Mouse (Mus musculus) CH12F3 (cell line): ENCODE results near the gene Ubl3.

Experiments
- in situ Hi-C: fragments of 300-500 bp; cut with MboI; formaldehyde crosslinking; loops from 2 replicates; pipeline ENCODE4 v1.14.3; 2020; ENCODE audit warnings: low sequenced_read_pairs

Gene Ubl3

DNA sequence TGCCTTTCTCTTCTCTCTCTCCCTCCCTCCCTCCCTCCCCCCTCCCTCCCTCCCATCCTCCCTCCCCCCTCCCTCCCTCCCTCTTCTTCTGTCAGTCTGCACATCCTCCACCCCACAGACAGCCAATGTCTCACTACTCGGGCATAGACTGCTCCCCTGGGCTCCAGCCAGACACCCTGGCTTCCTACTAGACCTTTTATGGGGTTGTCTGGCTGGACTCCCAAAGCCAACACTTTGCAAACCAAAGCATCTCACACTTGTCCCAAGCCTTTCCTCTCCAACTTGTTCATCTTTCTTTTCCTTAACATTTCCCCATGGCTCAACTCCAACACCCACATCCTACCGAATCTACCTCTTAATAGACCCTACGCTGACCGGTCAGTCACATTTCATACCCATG lies 10.7 kb upstream of the Ubl3 start:
- in situ Hi-C loops: no loop called here

GRCm38 (mm10) chr5:148562235-148562634 lies 9.6 kb upstream of the Ubl3 start:
- in situ Hi-C loops: no loop called here

DNA sequence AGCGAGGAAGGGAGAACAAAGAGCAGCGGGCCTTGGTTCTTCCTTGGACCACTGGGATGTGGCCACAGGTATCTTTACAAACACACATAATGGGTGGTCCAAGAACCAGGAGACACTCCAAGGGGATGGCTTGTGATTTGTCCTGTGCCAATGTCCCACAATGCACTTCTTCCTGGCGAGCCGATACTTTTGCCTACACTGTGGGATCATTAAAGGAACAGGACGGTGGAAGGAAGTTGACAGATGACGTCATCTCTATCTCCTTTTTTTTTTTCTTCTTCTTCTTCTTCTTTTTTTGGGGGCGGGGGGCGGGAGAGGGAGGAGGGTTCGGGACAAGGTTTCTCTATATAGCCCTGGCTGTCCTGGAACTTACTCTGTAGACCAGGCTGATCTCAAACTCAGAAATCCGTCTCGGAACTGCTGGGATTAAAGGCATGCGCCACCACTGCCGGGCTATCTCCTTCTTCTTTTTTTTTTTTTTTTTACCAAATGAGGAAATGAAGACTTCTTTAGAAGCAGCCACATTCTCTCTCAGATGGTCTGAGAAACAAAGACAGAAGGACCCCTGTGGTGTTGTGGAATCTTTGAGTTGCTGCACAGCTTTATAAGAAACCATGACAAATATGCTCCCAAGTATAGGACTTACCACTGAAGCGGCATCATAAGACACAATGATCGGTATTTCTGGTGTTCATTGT lies 6.8 kb upstream of the Ubl3 start:
- in situ Hi-C loops: no loop called here

DNA sequence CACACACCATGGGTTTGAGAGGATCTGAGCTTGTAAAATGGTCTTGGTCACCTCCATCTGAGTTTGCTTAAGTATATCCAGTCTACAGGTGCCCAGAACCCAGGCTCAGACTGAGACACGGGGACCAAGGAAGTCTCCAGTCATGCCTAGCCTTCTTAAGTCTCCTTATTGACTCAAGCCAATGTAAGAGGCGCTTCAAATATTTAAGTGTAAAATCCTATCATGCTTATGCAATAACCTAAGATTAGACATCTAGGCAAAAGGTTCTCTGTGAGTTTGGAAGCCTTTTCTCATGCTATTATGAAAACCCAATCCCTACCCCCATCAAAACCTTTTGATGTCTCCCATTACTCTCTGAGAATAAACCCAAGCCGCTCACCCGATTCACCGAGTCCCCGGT lies 5.9 kb upstream of the Ubl3 start:
- in situ Hi-C loops: no loop called here

DNA sequence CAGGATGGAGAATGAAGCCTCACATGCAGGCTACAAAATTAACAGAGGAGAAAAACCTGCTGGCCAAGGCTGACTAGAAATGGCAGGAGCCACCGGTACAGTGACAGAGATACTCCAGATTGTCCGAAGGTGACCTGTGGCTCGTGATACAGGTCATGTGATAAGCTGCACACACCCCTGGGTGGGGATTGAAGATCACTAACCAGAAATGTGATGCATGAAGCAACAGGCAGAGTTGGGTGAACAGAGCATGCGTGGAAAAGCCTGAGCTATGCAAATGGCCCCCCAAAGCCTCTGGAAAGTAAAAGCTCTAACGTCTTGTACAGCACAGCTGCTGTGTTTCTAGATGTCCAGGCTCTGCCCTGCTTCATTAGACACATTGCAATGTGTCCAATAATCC lies 3.9 kb upstream of the Ubl3 start:
- in situ Hi-C loops: no loop called here

DNA sequence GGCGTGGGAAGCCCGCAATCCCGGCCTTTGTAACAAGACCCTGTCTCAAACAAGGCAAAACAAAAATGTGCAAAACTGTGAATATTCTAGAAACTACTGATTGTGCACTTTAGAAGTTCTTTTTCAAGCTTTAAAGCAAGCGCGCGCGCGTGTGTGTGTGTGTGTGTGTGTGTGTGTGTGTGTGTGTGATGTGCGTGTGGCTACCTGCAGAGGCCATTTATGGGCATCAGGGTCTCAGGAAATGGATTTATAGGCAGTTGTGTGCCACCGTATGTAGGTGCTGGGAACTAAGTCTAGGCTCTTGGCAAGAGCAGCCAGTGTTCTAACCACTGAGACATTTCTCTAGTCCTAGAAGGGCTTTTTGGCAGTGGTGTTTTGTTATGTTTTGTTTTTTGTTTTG lies 2.6 kb upstream of the Ubl3 start:
- in situ Hi-C loops: no loop called here

- in situ Hi-C loops: no loop called here
These were observed 2.1 kb upstream of the Ubl3 start for GRCm38 (mm10) chr5:148554701-148555100.

DNA sequence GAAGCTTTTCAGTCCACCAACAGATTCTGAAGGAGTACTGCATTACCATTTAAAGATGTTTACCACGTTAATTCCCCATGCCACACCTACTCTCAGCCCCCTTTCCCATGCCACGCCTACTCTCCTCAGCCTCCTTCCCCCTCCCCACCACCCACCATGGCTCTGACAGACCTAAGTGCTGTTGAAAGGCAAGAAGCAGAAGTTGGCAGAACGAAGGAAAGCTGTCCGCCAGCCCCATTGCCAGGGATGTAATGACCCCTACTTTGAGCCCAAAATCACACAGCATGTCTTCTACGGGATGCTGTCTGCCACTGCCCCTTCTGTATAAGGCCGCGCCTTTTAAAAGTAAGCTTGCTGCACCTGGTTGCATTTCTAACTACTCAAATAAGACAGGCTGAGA lies 1.7 kb upstream of the Ubl3 start:
- in situ Hi-C loops: no loop called here

DNA sequence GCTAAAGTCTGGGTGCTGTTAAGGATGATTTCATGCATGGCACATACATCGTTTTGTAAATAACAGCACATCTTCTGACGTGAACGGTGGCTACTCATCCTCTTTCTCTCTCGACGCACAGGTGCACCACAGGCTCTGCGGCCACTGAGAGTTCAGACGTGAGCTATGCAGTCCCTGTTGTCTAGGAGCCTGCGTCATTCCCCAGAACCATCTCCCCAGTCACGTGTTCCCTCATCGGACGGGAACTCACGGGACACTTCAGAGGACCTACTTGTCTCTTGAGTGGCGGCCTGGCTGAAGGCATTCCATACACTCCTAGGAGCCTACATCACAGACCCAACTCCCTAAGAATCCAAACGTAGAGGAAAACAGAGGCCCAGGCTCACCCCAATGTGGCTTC lies 1.1 kb upstream of the Ubl3 start:
- in situ Hi-C loops: no loop called here

DNA sequence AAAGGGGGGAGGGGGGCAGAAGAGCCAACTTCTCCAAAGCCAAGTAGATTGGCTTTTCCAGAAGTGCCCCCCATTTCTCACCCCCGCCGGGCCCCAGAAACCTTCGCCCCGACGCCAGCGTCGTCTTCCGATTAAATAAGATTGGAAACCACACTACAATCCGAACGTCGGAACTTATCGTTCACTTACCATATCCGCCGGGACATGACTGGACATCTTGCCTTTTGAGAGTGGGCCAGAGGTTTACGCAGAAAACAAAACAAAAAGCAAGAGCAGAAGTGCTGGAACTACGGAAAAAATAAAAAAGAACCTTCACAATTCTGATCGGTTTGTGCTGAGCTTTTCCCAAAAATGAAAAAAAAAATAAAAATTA lies 839 bp downstream of the Ubl3 start:
- in situ Hi-C loops: no loop called here

DNA sequence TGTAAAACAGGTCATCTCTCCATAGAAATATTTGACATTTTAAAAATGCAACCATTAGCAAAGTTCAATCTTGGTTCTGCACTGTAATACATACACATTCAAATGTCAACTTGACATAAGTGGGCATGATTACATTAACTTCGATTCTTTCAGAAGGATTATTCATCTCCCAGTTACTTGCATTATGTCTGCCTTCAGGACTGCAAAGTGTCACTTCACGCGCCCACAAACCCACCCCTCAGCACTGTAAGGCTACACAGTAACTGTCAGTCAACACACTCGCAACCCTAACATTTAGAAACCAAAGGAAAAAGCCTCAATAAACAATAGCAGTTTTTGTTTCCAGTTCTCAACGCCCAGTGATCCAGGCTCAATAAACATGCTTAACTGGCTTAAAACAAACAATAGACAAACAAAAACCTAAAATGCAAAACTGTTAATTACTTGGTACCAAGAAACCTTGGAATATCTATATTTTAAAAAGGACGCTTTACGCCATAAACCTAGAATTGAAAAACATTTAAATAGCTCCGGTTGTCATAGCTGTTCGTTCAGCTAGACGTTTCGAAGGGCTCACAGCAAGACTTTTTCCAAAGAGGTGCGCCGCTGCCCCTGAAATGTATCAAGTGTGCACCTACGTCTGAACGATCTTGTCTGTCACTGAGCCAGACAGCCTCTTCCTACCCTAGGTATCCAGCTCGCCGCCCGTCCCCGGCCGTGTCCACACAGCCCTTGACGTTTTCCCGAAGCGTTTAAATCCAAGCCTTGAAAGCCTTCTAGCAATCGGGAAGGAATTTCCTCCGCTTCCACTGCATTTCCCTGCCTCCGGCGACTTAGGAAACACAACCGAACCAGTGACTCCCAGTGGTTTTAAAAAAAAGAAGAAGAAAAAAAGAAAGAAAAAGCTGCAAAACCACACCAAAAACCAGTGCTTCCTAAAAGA lies 1.5 kb downstream of the Ubl3 start:
- in situ Hi-C loops: no loop called here

GRCm38 (mm10) chr5:148550393-148550792 lies 2.2 kb downstream of the Ubl3 start:
- in situ Hi-C loops: no loop called here

DNA sequence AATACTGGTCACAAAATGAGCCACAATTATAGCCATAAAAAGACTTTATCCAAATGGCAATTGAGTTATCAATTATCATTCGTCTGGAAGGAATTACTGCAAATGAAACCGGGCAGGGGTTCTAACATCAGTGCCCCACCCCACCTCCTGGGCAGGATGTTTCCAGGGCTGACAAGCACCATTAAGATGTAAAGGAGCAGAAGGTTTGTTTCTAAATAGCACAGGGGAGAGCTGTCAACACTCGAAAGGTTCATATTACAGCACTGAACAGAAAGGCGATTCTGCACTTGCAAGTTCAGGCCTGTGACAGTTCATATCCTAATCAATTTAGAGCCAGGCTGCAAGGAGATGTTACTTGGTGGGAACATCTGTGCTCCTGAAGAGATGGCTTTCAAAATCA lies 3.3 kb downstream of the Ubl3 start:
- in situ Hi-C loops: no loop called here

- in situ Hi-C loops: no loop called here
These were observed 4.0 kb downstream of the Ubl3 start for GRCm38 (mm10) chr5:148548568-148548967.

DNA sequence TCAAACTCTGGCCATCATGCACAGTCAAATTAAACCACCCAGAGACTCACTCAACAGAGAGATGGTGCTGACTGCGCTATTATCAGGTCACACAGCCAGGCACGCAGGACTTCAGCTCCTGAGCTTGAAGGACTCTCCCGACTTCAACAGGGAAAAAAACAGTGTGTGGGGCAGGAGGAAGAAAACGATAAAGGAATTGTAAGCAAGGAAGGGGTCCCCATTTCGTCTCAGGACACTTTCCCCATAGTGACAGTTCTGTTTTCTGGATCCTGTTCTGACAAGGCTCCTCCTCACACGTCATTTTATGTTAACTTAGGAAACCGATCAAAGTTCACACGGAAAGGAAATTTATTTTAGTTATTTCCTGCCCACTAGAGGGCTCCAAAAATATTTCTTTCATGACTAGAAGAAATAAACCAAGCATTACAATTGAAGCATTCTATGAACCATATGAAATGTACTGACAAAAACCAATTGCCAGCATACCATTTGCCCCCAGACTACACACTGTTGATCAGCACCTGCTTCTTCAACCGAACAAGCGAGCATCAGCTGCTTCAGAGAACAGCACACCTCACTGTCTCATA lies 4.6 kb downstream of the Ubl3 start:
- in situ Hi-C loops: no loop called here

- in situ Hi-C loops: no loop called here
These were observed 5.6 kb downstream of the Ubl3 start for GRCm38 (mm10) chr5:148546970-148547369.

DNA sequence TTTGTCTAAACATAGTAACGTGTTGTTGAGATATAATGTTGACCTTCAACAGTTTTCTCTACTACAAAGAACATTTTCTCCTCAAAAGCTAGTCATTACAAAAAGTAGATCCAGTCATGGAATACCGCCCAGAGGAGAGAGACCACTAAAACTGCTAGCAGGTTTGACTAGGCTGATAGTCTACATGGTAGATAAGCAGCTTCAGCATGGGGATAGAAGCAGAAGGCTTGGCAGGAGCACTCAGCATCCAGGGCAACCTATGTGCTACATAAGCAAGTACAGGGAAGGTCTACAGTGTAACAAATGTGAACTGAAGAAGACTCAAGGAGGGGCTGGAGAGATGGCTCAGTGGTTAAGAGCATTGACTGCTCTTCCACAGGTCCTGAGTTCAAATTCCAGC lies 7.9 kb downstream of the Ubl3 start:
- in situ Hi-C loops: no loop called here

- in situ Hi-C loops: no loop called here
These were observed 10.4 kb downstream of the Ubl3 start for GRCm38 (mm10) chr5:148542196-148542595.

DNA sequence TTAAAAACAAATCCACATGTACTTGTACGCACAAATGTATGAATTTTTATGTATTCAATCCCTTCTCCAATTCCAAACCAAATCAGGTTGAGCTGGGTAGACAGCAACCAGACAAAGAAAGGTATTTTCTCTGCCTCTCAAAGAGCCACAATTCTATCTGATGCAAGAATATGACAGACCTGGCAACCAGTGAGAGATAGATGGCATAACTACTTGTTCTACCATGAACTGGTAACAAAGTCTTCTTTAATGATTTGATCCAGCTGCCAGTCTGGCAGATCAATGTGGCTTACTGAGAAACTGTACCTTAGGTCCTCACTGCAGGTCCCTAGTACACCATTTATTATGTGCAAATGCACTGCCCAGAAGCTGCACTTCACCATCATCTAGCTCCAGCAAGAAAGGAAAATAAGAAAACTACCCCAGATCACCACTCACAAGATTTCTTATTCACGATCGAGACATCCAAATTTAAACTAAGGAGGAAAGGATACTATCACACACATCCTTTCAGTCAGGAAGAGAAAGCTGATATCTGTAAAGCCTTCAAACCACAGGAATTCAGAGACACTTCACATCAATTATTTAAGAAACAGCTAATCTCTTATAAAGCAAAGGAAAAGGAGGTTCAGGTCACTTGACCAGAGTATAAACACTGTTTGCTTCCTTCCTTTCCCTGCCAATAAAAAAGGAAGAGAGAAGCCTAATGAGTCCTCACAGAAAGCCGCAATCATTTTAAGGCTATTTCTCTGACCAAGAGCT lies 16.7 kb downstream of the Ubl3 start:
- in situ Hi-C loops: no loop called here

DNA sequence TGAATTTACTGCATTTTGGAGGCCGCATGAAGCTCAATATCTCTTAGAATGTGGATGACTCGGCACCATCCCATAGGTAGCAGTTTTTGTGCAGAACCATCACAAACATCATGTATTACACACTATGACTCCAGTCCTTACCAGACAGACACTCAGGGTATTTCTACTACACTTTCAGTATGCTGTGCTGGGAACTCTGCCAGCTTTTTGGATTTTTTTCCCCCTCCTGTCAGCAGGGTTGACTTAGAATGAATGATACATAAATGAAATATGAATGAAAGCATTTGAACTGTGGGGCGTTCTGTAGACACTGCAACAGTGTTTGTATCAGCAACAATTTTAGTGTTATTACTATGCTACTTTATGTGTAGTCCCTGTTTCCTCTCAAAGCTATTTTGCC lies 17.9 kb downstream of the Ubl3 start:
- in situ Hi-C loops: no loop called here

DNA sequence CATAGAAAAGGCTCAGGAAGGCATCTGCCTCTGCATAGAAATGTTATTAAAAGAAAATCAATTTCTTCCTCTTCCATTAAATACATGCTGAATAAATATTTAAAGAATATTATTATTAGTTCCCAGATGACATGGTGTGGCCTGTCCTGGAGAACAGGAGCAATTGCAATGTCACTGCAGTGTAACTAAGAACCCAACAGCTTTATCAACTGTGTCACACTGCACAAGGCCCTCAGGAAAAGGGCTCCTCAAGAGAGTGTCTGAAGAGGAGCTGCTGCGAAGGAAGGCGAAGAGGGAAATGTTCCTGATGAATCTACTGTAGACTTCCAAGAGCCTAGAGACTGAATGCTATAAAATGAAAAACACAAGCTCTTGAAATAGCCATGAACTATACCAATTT lies 18.7 kb downstream of the Ubl3 start:
- in situ Hi-C loops: no loop called here
